Mouse (Mus musculus): ENCODE measurements around the gene Slc24a1.

Slc24a1 gene

GRCm38 (mm10) chr9:64937491-64937890, 13.9 kb downstream of the Slc24a1 start:
- DNase-seq (ENCODE audit: low read depth), result no peak

DNA sequence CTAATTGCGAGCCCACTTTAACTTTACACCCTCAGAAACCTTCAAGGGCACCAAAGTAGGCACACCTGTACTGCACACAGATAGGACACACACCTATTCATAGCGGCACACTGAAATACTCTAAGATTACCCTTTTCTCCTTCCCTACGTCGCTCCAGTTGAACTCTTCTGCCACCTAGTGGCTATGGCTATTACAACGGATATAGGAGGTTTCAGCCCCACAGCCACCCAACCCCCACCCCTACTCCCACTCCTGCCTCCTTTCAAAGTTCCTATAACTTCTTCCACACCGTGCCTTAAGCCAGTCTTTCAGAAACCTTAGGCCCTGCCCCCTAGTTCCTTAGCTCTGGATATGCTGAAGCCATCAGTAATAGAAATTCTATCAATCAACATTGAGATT, 14.9 kb downstream of the Slc24a1 start:
- DNase-seq (ENCODE audit: low read depth), result no peak

DNA sequence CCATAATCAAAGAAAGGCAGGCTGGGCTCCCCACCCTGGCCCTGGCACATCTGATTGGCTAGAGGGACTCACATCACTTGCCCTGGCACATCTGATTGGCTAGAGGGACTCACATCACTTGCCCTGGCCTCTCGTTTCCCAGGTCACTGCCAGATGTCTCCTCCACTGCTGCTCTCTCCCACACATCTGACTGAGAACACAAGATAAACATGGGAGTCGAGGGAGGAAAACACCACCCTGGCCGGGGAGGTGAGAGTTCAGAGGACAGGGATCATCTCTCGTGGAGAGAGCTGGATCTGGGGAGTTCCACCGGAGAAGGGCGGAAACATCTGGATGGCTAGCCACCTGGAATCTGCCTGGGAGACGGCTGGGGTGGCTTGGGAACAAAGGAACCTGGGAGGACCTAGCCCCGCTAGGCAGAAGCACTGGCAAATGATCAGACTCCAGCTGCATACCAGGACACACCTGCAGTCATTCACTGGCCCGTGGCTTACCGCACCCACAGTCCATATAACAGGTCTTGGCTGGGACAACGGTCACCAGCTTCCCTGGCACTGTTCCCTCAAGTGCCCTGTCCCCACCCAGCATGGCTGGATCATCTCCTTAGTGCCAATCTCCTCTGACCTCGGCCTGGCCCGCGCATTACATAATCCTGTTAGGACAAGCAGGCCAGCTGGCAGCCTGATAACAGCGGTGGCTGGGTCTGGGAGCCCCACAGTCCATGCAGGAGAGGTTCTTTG, 17.2 kb downstream of the Slc24a1 start:
- DNase-seq (ENCODE audit: low read depth), result no peak

- DNase-seq (ENCODE audit: low read depth), result no peak
Measured at GRCm38 (mm10) chr9:64931751-64932610, 19.4 kb downstream of the Slc24a1 start.

- DNase-seq (ENCODE audit: low read depth), result no peak
Measured at GRCm38 (mm10) chr9:64930256-64930655, 21.2 kb downstream of the Slc24a1 start.

DNA sequence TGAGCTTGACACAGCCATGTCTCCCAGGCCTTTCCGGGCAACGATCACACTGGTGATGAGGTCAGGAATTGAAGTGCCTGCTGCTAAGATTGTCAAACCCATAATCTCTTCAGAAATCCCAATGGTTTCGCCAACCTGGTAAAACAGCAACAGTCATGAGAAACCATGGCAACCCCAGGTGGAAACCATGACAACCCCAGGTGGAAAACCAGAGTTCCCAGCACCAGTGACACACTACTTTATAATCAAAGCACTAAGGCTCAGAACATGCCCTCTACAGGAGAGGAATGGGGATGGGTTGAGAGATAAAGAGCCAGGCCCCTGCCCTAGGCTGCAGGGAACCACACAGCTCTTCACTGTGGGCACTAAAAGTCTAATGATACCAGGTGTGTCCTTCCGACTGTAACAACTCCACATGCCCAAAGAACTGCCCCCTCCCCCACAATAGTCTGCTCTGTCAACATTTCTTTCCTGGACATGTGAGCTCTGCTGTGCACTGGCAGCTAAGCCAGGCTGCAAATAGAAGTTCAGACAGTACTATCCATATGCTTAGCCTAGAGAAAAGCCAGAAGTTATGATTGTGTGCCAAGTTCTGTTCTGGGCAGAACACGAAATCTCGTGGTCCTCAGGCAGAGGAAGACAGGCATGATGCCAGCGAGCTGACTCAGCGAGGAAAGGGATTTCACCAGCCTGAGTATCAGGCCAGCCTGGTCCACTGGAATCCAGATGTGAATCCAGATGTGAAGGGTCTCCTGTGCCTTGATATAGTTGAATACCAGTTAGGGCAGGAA, 25.0 kb downstream of the Slc24a1 start:
- DNase-seq (ENCODE audit: low read depth), result no peak

DNA sequence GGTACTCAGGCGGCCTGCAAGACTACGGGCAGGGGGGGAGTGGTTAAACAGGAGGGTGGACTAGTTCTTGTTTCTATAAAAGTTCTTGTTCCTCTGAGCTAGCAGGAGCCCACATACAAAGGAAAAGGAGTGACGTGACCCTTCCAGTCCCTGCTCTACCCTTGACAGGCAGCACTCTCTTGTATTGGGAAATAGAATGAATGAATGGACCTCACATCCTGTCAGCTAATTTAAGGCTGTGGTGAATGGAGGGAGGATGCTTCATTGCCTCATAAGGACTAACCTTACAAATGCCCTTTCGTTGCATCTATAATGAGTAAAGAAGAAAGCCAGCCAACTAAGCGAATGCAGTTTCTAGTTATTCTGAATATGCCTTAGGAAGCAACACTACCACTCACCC, 25.6 kb downstream of the Slc24a1 start:
- DNase-seq (ENCODE audit: low read depth), result peak; percentile 32

GRCm38 (mm10) chr9:64918560-64918959, 32.8 kb downstream of the Slc24a1 start:
- DNase-seq (ENCODE audit: low read depth), result peak; percentile 36

GRCm38 (mm10) chr9:64914629-64915028, 36.8 kb downstream of the Slc24a1 start:
- DNase-seq (ENCODE audit: low read depth), result no peak

GRCm38 (mm10) chr9:64913973-64914372, 37.4 kb downstream of the Slc24a1 start:
- DNase-seq (ENCODE audit: low read depth), result no peak

DNA sequence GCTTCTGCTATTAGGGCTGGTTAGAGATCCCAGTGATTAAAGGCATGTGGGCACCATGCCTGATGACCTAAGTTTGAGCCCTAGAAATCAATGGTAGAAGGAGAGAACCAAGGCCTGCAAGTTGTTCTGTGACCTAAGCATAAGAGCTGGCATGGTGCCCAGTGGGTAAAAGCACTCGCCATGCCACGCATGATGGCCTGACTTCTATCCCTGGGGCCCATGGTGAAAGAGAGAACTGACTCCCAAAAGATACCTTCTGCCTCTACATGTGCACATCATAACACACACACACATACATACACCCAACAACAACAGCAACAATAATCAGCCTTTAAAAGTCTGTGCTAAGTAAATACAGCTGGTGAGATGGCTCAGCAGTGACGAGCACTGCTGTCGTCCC, 38.0 kb downstream of the Slc24a1 start:
- DNase-seq (ENCODE audit: low read depth), result no peak

- no peak for DNase-seq (ENCODE audit: low read depth)
Measured at GRCm38 (mm10) chr9:64907441-64907840, 44.0 kb downstream of the Slc24a1 start.

GRCm38 (mm10) chr9:64904917-64905640, 46.3 kb downstream of the Slc24a1 start:
- DNase-seq (ENCODE audit: low read depth), result no peak

- DNase-seq (ENCODE audit: low read depth), result peak; percentile 59
Measured at GRCm38 (mm10) chr9:64903386-64903785, 48.0 kb downstream of the Slc24a1 start.

- DNase-seq (ENCODE audit: low read depth), result no peak
Measured at GRCm38 (mm10) chr9:64902866-64903265, 48.5 kb downstream of the Slc24a1 start.

GRCm38 (mm10) chr9:64896605-64897004, 54.8 kb downstream of the Slc24a1 start:
- DNase-seq (ENCODE audit: low read depth), result no peak

DNA sequence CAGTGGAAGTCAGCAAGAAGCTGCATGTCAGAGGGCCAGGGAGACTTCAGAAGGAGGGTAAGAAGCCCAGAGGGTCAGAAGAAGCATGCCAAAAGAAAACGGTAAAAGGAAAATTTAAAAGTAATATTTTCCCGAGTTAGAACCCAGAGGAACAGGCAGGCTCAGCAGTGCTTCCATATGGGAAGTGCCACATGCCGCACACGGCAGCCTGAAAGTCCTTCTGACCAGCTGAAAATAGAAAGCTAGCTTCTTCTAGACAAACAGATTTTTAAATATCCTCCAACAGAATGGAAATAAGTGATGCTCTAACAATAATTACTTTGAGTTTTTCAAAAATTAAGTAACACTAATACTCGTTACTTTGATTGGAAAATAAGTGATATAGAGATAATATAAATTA, 65.4 kb downstream of the Slc24a1 start:
- DNase-seq (ENCODE audit: low read depth), result no peak
